Mouse (Mus musculus) ovary, postnatal 14 days (tissue): ENCODE measurements at regions not wholly inside any gene's neighbourhood (a gene's known extent, or its start where the extent isn't known, plus 50 kb on each side); places are given as distances from the start of the nearest gene placed in this dataset.
A peak's percentile ranks its signal among the peaks of the same experiment; 100 is the strongest.

ENCODE experiments used
- DNase-seq: peaks from one replicate; pipeline ENCODE4 v3.0.0; 2022; ENCODE audit warnings: low spot score

- DNase-seq = no peak
These were observed 54.1 kb upstream of the Btc start for GRCm38 (mm10) chr5:91456924-91457323.

GRCm38 (mm10) chr5:91464876-91465508, 52.4 kb upstream of the Parm1 start:
- peak; percentile 15 for DNase-seq
